Mouse (Mus musculus) urinary bladder, adult 18-20 months (tissue): ENCODE measurements at regions not wholly inside any gene's neighbourhood (a gene's known extent, or its start where the extent isn't known, plus 50 kb on each side); places are given as distances from the start of the nearest gene placed in this dataset.

Experiments used
- DNase-seq, 2 experiments: peaks; one replicate each; pipeline ENCODE4 v3.0.0; 2022; ENCODE audit warnings: low spot score in 2 of 2, mixed read lengths in 2 of 2

- no peak for DNase-seq
These were observed 95.5 kb downstream of the 1700017N19Rik start for GRCm38 (mm10) chr10:100685748-100686147.

- no peak for DNase-seq
These were observed 105.7 kb downstream of the 1700017N19Rik start for GRCm38 (mm10) chr10:100695944-100696343.

- DNase-seq: no peak
These were observed 108.9 kb downstream of the 1700017N19Rik start for GRCm38 (mm10) chr10:100699206-100699605.

- no peak for DNase-seq
These were observed 110.3 kb downstream of the 1700017N19Rik start for GRCm38 (mm10) chr10:100700281-100701205.

GRCm38 (mm10) chr10:100701938-100702337, 111.7 kb downstream of the 1700017N19Rik start:
- no peak for DNase-seq

- no peak for DNase-seq
These were observed 125.9 kb downstream of the 1700017N19Rik start for GRCm38 (mm10) chr10:100716084-100716667.

GRCm38 (mm10) chr10:100718574-100718973, 128.3 kb downstream of the 1700017N19Rik start:
- no peak for DNase-seq

GRCm38 (mm10) chr10:100741269-100741668, 151.0 kb downstream of the 1700017N19Rik start:
- DNase-seq: no peak

GRCm38 (mm10) chr10:100742065-100742464, 151.8 kb downstream of the 1700017N19Rik start:
- peak in 1 of 2 experiments; percentile 10 for DNase-seq

- DNase-seq: no peak
These were observed 155.9 kb downstream of the 1700017N19Rik start for GRCm38 (mm10) chr10:100746151-100746550.

- no peak for DNase-seq
These were observed 164.7 kb downstream of the 1700017N19Rik start for GRCm38 (mm10) chr10:100754957-100755356.

- DNase-seq: no peak
These were observed 184.0 kb downstream of the 1700017N19Rik start for GRCm38 (mm10) chr10:100774252-100774651.

GRCm38 (mm10) chr10:100792166-100792565, 201.9 kb downstream of the 1700017N19Rik start:
- DNase-seq: no peak

GRCm38 (mm10) chr10:100792569-100792968, 202.3 kb downstream of the 1700017N19Rik start:
- no peak for DNase-seq

- DNase-seq: no peak
These were observed 205.1 kb downstream of the 1700017N19Rik start for GRCm38 (mm10) chr10:100795215-100795972.

GRCm38 (mm10) chr10:100811639-100812038, 221.4 kb downstream of the 1700017N19Rik start:
- DNase-seq: no peak

GRCm38 (mm10) chr10:100834794-100835193, 244.5 kb downstream of the 1700017N19Rik start:
- DNase-seq: no peak

GRCm38 (mm10) chr10:100853213-100853612, 262.9 kb downstream of the 1700017N19Rik start:
- no peak for DNase-seq

- no peak for DNase-seq
These were observed 266.2 kb downstream of the 1700017N19Rik start for GRCm38 (mm10) chr10:100856509-100856908.

GRCm38 (mm10) chr10:100865501-100866181, 275.4 kb downstream of the 1700017N19Rik start:
- no peak for DNase-seq

- DNase-seq: no peak
These were observed 278.2 kb downstream of the 1700017N19Rik start for GRCm38 (mm10) chr10:100868360-100868916.
